Mouse (Mus musculus): ENCODE measurements around the gene Ddah2. TPM values are rescaled to one million over a fixed set of nuclear protein-coding genes. Genes with fewer than 3 reads are reported as not detected.

Ddah2 gene
- total RNA-seq, 2 experiments from 2014 or later: 55.1 to 67.4 TPM

- DNase-seq (ENCODE audit: low spot score in 2 of 2): no peak
Observed at GRCm38 (mm10) chr17:35101161-35101560, 42.3 kb downstream of the Ddah2 start.

- no peak for DNase-seq (ENCODE audit: low spot score in 2 of 2)
Observed at GRCm38 (mm10) chr17:35102299-35102698, 43.5 kb downstream of the Ddah2 start.

GRCm38 (mm10) chr17:35103221-35103690, 44.4 kb downstream of the Ddah2 start:
- DNase-seq (ENCODE audit: low spot score in 2 of 2): no peak

- no peak for DNase-seq (ENCODE audit: low spot score in 2 of 2)
Observed at GRCm38 (mm10) chr17:35104079-35104478, 45.2 kb downstream of the Ddah2 start.

GRCm38 (mm10) chr17:35104754-35105153, 45.9 kb downstream of the Ddah2 start:
- DNase-seq (ENCODE audit: low spot score in 2 of 2): no peak

- no peak for DNase-seq (ENCODE audit: low spot score in 2 of 2)
Observed at GRCm38 (mm10) chr17:35105740-35106389, 47.0 kb downstream of the Ddah2 start.

- DNase-seq (ENCODE audit: low spot score in 2 of 2): no peak
Observed at GRCm38 (mm10) chr17:35106522-35106921, 47.7 kb downstream of the Ddah2 start.

GRCm38 (mm10) chr17:35108097-35108496, 49.3 kb downstream of the Ddah2 start, which contains the start of gene Ly6g5c:
Ly6g5c (plus strand) TSS chr17:35108279.
- DNase-seq (ENCODE audit: low spot score in 2 of 2): no peak

Other genes with a start within 250 kb of the Ddah2 start
- 10 to 100 TPM; 49.1 to 49.5 TPM for gene Stk19, start 222.1 kb upstream of the Ddah2 start, total RNA-seq (2021)
- gene Dxo, start 222.0 kb upstream of the Ddah2 start, total RNA-seq (2021): 10 to 100 TPM; 72.5 to 73.2 TPM
- gene Skiv2l, start 208.8 kb upstream of the Ddah2 start, total RNA-seq (2021): 10 to 100 TPM; 70.9 to 80.2 TPM
- 10 to 100 TPM; 58.2 to 60.6 TPM for gene Nelfe, start 208.6 kb upstream of the Ddah2 start, total RNA-seq (2021)
- gene Cfb, start 196.5 kb upstream of the Ddah2 start, total RNA-seq (2021): 100 to 1,000 TPM in 1 of 2 experiments, 10 to 100 TPM in 1; 18.7 to 137 TPM
- gene Zbtb12, start 179.6 kb upstream of the Ddah2 start, total RNA-seq (2021): 10 to 100 TPM; 23.6 to 26.2 TPM
- not detected for gene Gm20547, start 177.0 kb upstream of the Ddah2 start, total RNA-seq (2021)
- 10 to 100 TPM; 39.5 to 50.3 TPM for gene C2, start 160.8 kb upstream of the Ddah2 start, total RNA-seq (2021)
- 100 to 1,000 TPM; 214 to 215 TPM for gene Ehmt2, start 160.6 kb upstream of the Ddah2 start, total RNA-seq (2021)
- 1 to 10 TPM in 1 of 2 experiments, under 1 TPM in 1; 0.93 to 3.8 TPM for gene Slc44a4, start 144.6 kb upstream of the Ddah2 start, total RNA-seq (2021)
- gene Neu1, start 127.8 kb upstream of the Ddah2 start, total RNA-seq (2021): 10 to 100 TPM; 22.0 to 25.2 TPM
- 10 to 100 TPM; 26.9 to 33.2 TPM for gene Hspa1b, start 99.8 kb upstream of the Ddah2 start, total RNA-seq (2021)
- not detected for gene Gm20481, start 89.1 kb upstream of the Ddah2 start, total RNA-seq (2021)
- gene Hspa1a, start 86.9 kb upstream of the Ddah2 start, total RNA-seq (2021): 10 to 100 TPM; 12.6 to 14.5 TPM
- 1 to 10 TPM in 1 of 2 experiments, under 1 TPM in 1; 0.39 to 1.3 TPM for gene Hspa1l, start 86.3 kb upstream of the Ddah2 start, total RNA-seq (2021)
- gene Lsm2, start 77.2 kb upstream of the Ddah2 start, total RNA-seq (2021): 10 to 100 TPM; 50.5 to 54.8 TPM
- gene Vars, start 58.0 kb upstream of the Ddah2 start, total RNA-seq (2021): 10 to 100 TPM; 77.9 to 89.1 TPM
- gene Vwa7, start 42.5 kb upstream of the Ddah2 start, total RNA-seq (2021): 1 to 10 TPM; 1.2 to 1.5 TPM
- gene Sapcd1, start 31.0 kb upstream of the Ddah2 start, total RNA-seq (2021): 1 to 10 TPM; 3.8 to 4.1 TPM
- gene Msh5, start 12.3 kb upstream of the Ddah2 start, total RNA-seq (2021): 10 to 100 TPM in 1 of 2 experiments, 1 to 10 TPM in 1; 8.2 to 11.0 TPM
- 100 to 1,000 TPM; 137 to 146 TPM for gene Clic1, start 9.1 kb upstream of the Ddah2 start, total RNA-seq (2021)
- under 1 TPM; 0.31 to 0.34 TPM for gene Ly6g6c, start 6.4 kb downstream of the Ddah2 start, total RNA-seq (2021)
- gene Mpig6b, start 7.1 kb downstream of the Ddah2 start, total RNA-seq (2021): under 1 TPM; 0.22 to 0.90 TPM
- not detected for gene Ly6g6e, start 17.9 kb downstream of the Ddah2 start, total RNA-seq (2021)
- gene Ly6g6d, start 19.0 kb downstream of the Ddah2 start, total RNA-seq (2021): 1 to 10 TPM; 2.0 to 2.4 TPM
- gene Ly6g6f, start 26.6 kb downstream of the Ddah2 start, total RNA-seq (2021): not detected
- gene Abhd16a, start 30.2 kb downstream of the Ddah2 start, total RNA-seq (2021): 10 to 100 TPM; 92.8 to 96.8 TPM
- gene Ly6g5c, start 49.2 kb downstream of the Ddah2 start, total RNA-seq (2021): not detected
- gene Ly6g5b, start 56.4 kb downstream of the Ddah2 start, total RNA-seq (2021): 1 to 10 TPM in 1 of 2 experiments, under 1 TPM in 1; 0.62 to 1.4 TPM
- gene Gpank1, start 62.4 kb downstream of the Ddah2 start, total RNA-seq (2021): 10 to 100 TPM; 14.7 TPM
- gene Csnk2b, start 63.0 kb downstream of the Ddah2 start, total RNA-seq (2021): 100 to 1,000 TPM; 199 to 211 TPM
- gene D17H6S53E, start 67.3 kb downstream of the Ddah2 start, total RNA-seq (2021): 10 to 100 TPM; 29.0 to 30.9 TPM
- gene Apom, start 73.0 kb downstream of the Ddah2 start, total RNA-seq (2021): 10 to 100 TPM in 1 of 2 experiments, 1 to 10 TPM in 1; 6.9 to 54.4 TPM
- 100 to 1,000 TPM; 425 to 435 TPM for gene Bag6, start 76.1 kb downstream of the Ddah2 start, total RNA-seq (2021)
- gene Prrc2a, start 105.9 kb downstream of the Ddah2 start, total RNA-seq (2021): 100 to 1,000 TPM; 264 to 295 TPM
- 10 to 100 TPM in 1 of 2 experiments, 1 to 10 TPM in 1; 9.8 to 10.6 TPM for gene Aif1, start 117.0 kb downstream of the Ddah2 start, total RNA-seq (2021)
- gene Lst1, start 129.4 kb downstream of the Ddah2 start, total RNA-seq (2021): 10 to 100 TPM; 11.0 to 13.5 TPM
- 1 to 10 TPM; 6.6 to 9.3 TPM for gene Ltb, start 135.4 kb downstream of the Ddah2 start, total RNA-seq (2021)
- under 1 TPM; 0.42 to 0.76 TPM for gene Tnf, start 143.0 kb downstream of the Ddah2 start, total RNA-seq (2021)
- gene Lta, start 146.3 kb downstream of the Ddah2 start, total RNA-seq (2021): under 1 TPM; 0.73 to 0.78 TPM
- gene Gm16181, start 161.8 kb downstream of the Ddah2 start, total RNA-seq (2021): not detected
- gene Atp6v1g2, start 174.6 kb downstream of the Ddah2 start, total RNA-seq (2021): 10 to 100 TPM; 11.4 to 12.4 TPM
- gene Nfkbil1, start 176.8 kb downstream of the Ddah2 start, total RNA-seq (2021): 10 to 100 TPM; 25.6 to 26.0 TPM
- gene Ddx39b, start 182.7 kb downstream of the Ddah2 start, total RNA-seq (2021): 100 to 1,000 TPM; 364 to 387 TPM
- gene H2-D1, start 203.7 kb downstream of the Ddah2 start, total RNA-seq (2021): 10 to 100 TPM; 78.4 to 82.3 TPM

All from adrenal gland, postnatal 4 days (tissue).